Mouse (Mus musculus) forebrain, embryonic 10.5 days (tissue): Measurements from ENCODE around the gene Cntn5. TPM values are rescaled to one million over a fixed set of nuclear protein-coding genes. Genes with fewer than 3 reads are reported as not detected.

Source experiments
- DNase-seq: peaks from one replicate; pipeline ENCODE4 v3.0.0-alpha.2; 2017; ENCODE audit warnings: low spot score; ENCODE audit errors: extremely low spot score
- H3K27ac ChIP-seq: fragments of 300-500 bp; sonication (generic); 2 replicates; pipeline ENCODE4 v1.5.1; 2016; ENCODE audit warnings: mild to moderate bottlenecking
- H3K27me3 ChIP-seq: fragments of 300-500 bp; sonication (generic); 2 replicates; pipeline ENCODE4 v1.6.1; 2016; ENCODE audit warnings: mild to moderate bottlenecking; ENCODE audit not compliant: poor library complexity, severe bottlenecking
- H3K36me3 ChIP-seq: fragments of 300-500 bp; sonication (generic); replicated peaks from 2 replicates; pipeline ENCODE4 v1.6.1; 2016; ENCODE audit warnings: mild to moderate bottlenecking, moderate library complexity
- H3K4me1 ChIP-seq: fragments of 300-500 bp; sonication (generic); 2 replicates; pipeline ENCODE4 v1.6.1; 2016
- H3K4me3 ChIP-seq: fragments of 300-500 bp; sonication (generic); 2 replicates; pipeline ENCODE4 v1.5.1; 2016; ENCODE audit warnings: mild to moderate bottlenecking, moderate library complexity
- H3K9me3 ChIP-seq: fragments of 300-500 bp; sonication (generic); 2 replicates; pipeline ENCODE4 v1.6.1; 2016; ENCODE audit warnings: mild to moderate bottlenecking, moderate library complexity
- WGBS: fragments of 180-500 bp; shearing (Covaris S2); methylation state at CpG from one replicate; pipeline ENCODE4 v1.1.7; 2016; 5-methylcytosine and 5-hydroxymethylcytosine counted together
- polyA plus RNA-seq: library from polyadenylated mRNA; unstranded; fragments of >200 nt; fragmentation: Nextera tagmentation; extraction: Ambion mirVana; gene quantifications from 2 replicates; pipeline ENCODE4 v1.2.1, GENCODE M21; 2016

The Cntn5 gene
- polyA plus RNA-seq, 1 experiment from 2014 or later = 0.89 TPM

DNA sequence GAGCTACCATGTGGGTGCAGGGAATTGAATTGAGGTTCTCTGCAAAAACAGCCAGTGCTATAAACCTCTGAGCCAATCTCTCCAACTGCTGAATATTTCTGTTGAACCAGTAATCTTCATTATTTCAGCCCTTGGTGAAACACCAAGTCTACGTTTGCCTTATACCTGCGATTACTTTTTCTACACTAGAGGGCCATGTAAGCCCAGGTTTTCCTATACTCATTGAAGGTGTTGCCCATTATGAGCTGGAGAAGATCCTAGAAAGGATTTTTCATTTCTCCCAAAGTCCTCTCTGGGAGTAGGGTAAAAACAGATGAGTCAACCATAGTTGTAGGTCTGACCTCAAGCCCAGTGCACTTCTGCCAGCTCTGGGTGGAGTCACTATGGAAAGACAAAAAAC is 1105.0 kb downstream of the Cntn5 start:
- Histone ChIP-seq H3K27ac (no peak overlapping the region), H3K4me1 (no peaks in the 10 kb centered on the region), H3K4me3 (no peak overlapping the region), H3K27me3 (no peaks in the 10 kb centered on the region), H3K36me3 (no peaks in the 10 kb centered on the region), H3K9me3 (no peaks in the 10 kb centered on the region)
- 84% methylated on average over 2 of the region's 2 CpGs for WGBS
- DNase-seq = no peak

GRCm38 (mm10) chr9:9783680-9784079 is 1120.9 kb downstream of the Cntn5 start:
- DNase-seq = no peak
- H3K27me3 ChIP-seq = no peaks in the 10 kb centered on the region
- H3K4me3 ChIP-seq = no peak overlapping the region
- no peaks in the 10 kb centered on the region for H3K9me3 ChIP-seq
- WGBS = 60% methylated on average over 3 of the region's 3 CpGs
- H3K4me1 ChIP-seq = no peaks in the 10 kb centered on the region
- H3K36me3 ChIP-seq = no peaks in the 10 kb centered on the region
- H3K27ac ChIP-seq = no peak overlapping the region

DNA sequence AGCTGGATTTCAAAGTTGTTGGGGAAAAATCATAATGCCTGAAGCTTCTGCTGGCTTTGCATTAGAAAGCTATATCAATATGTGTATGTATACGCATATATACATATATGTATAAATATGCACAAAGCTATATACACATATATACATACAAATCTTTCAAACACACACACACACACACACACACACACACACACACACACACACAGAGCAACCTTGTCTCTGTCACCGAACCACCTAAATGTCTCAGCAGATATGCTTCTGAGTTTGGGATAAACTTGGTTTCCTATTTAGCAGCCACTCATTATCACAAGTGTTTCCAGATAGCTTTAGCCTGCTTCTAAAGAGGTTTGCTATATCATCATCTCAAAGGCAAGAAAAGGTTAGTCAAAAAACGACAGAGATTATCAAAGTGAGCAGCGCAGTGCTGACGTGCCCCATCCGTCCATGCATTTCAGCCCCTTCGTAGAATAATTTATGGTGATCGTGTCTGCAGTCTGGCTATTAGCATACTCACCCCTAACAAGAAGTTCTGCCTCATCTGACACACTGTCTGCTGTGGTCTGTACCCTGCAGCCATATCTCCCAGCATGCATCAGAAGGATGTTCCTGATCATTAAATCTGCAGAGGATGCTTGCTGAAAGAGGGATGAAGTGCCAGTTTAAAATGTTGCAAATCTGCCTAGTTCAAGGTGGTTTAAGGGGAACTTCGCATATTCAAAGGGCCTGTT is 1123.3 kb downstream of the Cntn5 start:
- Histone ChIP-seq H3K36me3 (no peaks in the 10 kb centered on the region), H3K27me3 (no peaks in the 10 kb centered on the region), H3K27ac (no peak overlapping the region), H3K4me3 (no peak overlapping the region), H3K9me3 (no peaks in the 10 kb centered on the region), H3K4me1 (no peaks in the 10 kb centered on the region)
- DNase-seq = no peak
- WGBS = 89% methylated on average over 9 of the region's 9 CpGs

GRCm38 (mm10) chr9:9779646-9780045 is 1124.9 kb downstream of the Cntn5 start:
- H3K36me3 ChIP-seq = no peaks in the 10 kb centered on the region
- H3K4me3 ChIP-seq = no peak overlapping the region
- no peaks in the 10 kb centered on the region for H3K4me1 ChIP-seq
- H3K9me3 ChIP-seq = no peaks in the 10 kb centered on the region
- 93% methylated on average over 3 of the region's 3 CpGs for WGBS
- no peak for DNase-seq
- H3K27ac ChIP-seq = no peak overlapping the region
- no peaks in the 10 kb centered on the region for H3K27me3 ChIP-seq

DNA sequence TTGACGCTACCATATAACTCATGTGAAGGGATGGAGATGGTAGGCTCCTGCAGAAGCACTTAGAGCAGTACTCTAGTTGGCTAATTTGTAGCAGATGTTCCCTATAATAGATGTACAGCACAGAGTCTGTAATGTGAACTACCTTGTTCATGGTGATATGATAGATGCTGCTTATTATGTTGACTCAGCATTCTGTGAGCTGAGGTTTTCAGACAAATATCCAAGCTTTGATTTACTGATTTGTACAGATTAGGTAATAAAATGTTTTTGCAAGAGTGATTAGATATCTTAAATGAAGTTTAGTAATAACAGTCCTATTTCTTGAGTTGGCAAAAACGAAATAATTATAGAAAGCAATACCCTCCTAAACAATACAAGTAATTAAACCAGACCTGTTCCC is 1133.8 kb downstream of the Cntn5 start:
- DNase-seq = no peak
- Histone ChIP-seq H3K4me3 (no peak overlapping the region), H3K9me3 (no peaks in the 10 kb centered on the region), H3K4me1 (no peaks in the 10 kb centered on the region), H3K27me3 (no peaks in the 10 kb centered on the region), H3K36me3 (no peaks in the 10 kb centered on the region), H3K27ac (no peak overlapping the region)
- WGBS = 87% methylated on average over 2 of the region's 2 CpGs

DNA sequence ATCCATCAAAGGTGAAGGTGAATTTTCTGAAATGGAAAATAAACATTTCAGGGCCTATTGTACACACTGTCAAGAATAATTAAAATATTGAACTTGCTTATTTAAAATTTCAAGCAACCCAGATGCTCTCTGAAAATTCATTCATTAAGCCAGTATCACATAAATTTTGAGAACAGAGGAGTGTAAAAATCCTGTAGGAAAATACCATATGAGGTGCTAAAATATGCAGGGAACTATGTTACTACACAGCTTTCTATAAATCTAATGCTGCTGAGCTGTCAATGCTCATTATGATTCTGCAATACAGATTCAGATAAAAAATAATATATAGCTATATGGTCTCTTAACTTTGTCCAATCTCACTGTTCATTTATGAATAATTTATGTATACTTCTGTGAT is 1134.9 kb downstream of the Cntn5 start:
- DNase-seq = no peak
- H3K4me1 ChIP-seq = no peaks in the 10 kb centered on the region
- H3K4me3 ChIP-seq = no peak overlapping the region
- no peaks in the 10 kb centered on the region for H3K36me3 ChIP-seq
- H3K9me3 ChIP-seq = no peaks in the 10 kb centered on the region
- no peaks in the 10 kb centered on the region for H3K27me3 ChIP-seq
- H3K27ac ChIP-seq = no peak overlapping the region

GRCm38 (mm10) chr9:9718145-9718544 is 1186.4 kb downstream of the Cntn5 start:
- Histone ChIP-seq H3K27ac (no peak overlapping the region), H3K4me3 (no peak overlapping the region), H3K9me3 (no peaks in the 10 kb centered on the region), H3K4me1 (no peaks in the 10 kb centered on the region), H3K27me3 (no peaks in the 10 kb centered on the region), H3K36me3 (no peaks in the 10 kb centered on the region)
- no peak for DNase-seq
- WGBS = 88% methylated on average over 1 of the region's 1 CpGs

DNA sequence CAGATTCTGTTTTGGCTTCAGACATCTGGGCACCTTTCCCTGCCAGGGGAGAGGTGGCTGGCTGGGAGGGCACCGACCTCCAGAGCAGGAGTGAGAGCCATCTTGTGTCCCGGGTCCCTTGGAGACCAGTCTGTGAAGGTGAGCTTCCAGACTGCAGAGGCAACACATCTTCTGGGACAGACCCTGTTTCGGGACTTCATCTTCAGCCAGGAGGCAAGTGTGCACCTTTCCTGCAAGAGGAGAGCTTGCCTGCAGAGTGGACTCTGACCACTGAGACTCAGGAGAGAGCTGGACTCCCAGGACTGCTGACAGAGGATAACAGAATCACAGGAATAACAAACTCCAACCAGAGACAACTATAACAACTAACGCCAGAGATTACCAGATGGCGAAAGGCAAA is 1195.9 kb downstream of the Cntn5 start:
- no peak for DNase-seq
- H3K36me3 ChIP-seq = no peaks in the 10 kb centered on the region
- no peaks in the 10 kb centered on the region for H3K9me3 ChIP-seq
- no peaks in the 10 kb centered on the region for H3K27me3 ChIP-seq
- 95% methylated on average over 5 of the region's 5 CpGs for WGBS
- H3K27ac ChIP-seq = no peak overlapping the region
- H3K4me1 ChIP-seq = no peaks in the 10 kb centered on the region
- H3K4me3 ChIP-seq = no peak overlapping the region

- Histone ChIP-seq H3K4me1 (no peaks in the 10 kb centered on the region; the same call in 1 of the 2 replicates), H3K4me3 (no peak overlapping the region), H3K9me3 (no peaks in the 10 kb centered on the region), H3K27ac (no peak overlapping the region), H3K36me3 (no peaks in the 10 kb centered on the region), H3K27me3 (no peaks in the 10 kb centered on the region)
- no peak for DNase-seq
Observed at GRCm38 (mm10) chr9:9707766-9708165, 1196.8 kb downstream of the Cntn5 start.

DNA sequence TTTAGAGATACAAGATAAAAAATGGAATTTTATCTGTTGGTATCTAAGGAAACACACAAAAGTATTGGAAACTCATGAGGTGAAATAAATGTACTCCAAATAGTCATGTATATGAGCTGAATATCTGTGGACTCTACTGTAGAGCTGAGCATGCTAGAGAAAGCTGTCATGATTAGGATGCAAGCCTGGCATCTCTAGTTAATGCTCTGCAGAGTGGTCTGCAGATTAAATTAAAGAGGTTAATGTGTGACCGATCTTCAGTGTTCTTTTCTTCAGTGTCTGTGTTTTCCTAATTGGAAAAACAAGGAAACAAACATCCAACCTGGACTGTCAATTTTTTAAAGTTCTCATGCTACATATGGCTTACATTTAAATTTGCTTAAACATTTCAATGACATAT is 1199.4 kb downstream of the Cntn5 start:
- no peak for DNase-seq
- no peak overlapping the region for H3K27ac ChIP-seq
- no peaks in the 10 kb centered on the region for H3K36me3 ChIP-seq
- no peaks in the 10 kb centered on the region for H3K9me3 ChIP-seq
- 94% methylated on average over 1 of the region's 1 CpGs for WGBS
- no peaks in the 10 kb centered on the region; the same call in 1 of the 2 replicates for H3K4me1 ChIP-seq
- no peak overlapping the region for H3K4me3 ChIP-seq
- no peaks in the 10 kb centered on the region for H3K27me3 ChIP-seq

DNA sequence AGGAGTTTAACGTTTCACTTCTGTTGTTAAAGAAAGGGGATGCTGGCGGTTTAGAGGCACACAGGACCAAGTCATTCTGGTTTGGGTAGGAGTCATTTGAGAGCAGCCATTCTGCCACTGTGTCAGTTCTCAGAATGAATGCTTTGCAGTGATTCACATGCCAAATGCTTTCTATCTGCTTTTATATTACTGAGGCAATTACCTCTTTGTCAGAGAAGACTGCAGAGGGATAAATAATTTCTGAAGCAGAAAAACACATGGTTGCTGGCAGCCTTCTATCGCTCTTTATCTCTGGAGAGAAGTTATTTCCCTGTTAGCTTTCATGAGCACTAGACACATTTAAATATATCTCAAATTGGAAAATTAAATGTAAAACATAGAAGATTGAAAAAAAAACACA is 1207.9 kb downstream of the Cntn5 start:
- DNase-seq = no peak

GRCm38 (mm10) chr9:9682348-9682884 is 1222.2 kb downstream of the Cntn5 start:
- Histone ChIP-seq H3K4me3 (no peak overlapping the region), H3K4me1 (peaks cover 14% of the 10 kb centered on the region), H3K27ac (no peak overlapping the region), H3K36me3 (no peaks in the 10 kb centered on the region), H3K9me3 (no peaks in the 10 kb centered on the region), H3K27me3 (no peaks in the 10 kb centered on the region)
- no peak for DNase-seq
- 53% methylated on average over 5 of the region's 5 CpGs for WGBS

More for the DNA sequence above, 1207.9 kb downstream of the Cntn5 start:
- Histone ChIP-seq H3K4me1 (no peaks in the 10 kb centered on the region), H3K27me3 (no peaks in the 10 kb centered on the region), H3K9me3 (no peaks in the 10 kb centered on the region), H3K27ac (no peak overlapping the region), H3K36me3 (no peaks in the 10 kb centered on the region), H3K4me3 (no peak overlapping the region)
- 72% methylated on average over 3 of the region's 3 CpGs for WGBS

DNA sequence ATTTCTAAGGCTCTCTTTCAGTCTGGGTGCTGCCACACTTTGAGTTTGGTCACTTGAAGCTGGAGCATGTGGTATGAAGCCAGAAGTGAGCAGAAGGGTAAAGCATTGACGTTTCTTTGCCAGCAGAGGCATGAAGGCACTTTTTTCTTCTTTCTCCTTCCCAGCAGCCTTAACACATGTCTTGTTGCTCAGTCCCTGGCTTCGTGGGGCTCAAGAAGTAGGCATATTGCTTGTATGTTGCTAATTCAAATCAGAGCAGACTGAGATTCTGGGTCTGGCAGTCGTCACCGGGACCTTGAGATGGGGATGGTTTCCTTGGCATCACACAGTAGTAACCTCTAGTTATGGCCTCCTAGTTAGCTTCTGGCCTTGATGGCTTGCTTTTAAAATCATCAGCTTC is 1228.5 kb downstream of the Cntn5 start:
- no peak overlapping the region for H3K27ac ChIP-seq
- H3K36me3 ChIP-seq = no peaks in the 10 kb centered on the region
- no peaks in the 10 kb centered on the region for H3K9me3 ChIP-seq
- no peak for DNase-seq
- 87% methylated on average over 4 of the region's 4 CpGs for WGBS
- H3K4me1 ChIP-seq = peaks cover 27% of the 10 kb centered on the region
- H3K27me3 ChIP-seq = peaks cover 6% of the 10 kb centered on the region; the same call in 1 of the 2 replicates
- no peak overlapping the region for H3K4me3 ChIP-seq
